Mouse (Mus musculus) embryonic facial prominence, embryonic 13.5 days (tissue): ENCODE measurements around the gene Adora1. TPM values are rescaled to one million over a fixed set of nuclear protein-coding genes. Genes with fewer than 3 reads are reported as not detected.

Experiments
- polyA plus RNA-seq: library from polyadenylated mRNA; unstranded; fragments of >200 nt; fragmentation: Nextera tagmentation; extraction: Ambion mirVana; gene quantifications from 2 replicates; pipeline ENCODE4 v1.2.1, GENCODE M21; 2015

Gene Adora1
- polyA plus RNA-seq, 1 experiment from 2014 or later, result 1.5 TPM

Other genes starting within 250 kb of the Adora1 start
- 9.6 and 10.1 TPM in 2 replicates for gene Fmod, start 198.2 kb downstream of the Adora1 start, polyA plus RNA-seq
- gene Btg2, start 156.3 kb downstream of the Adora1 start, polyA plus RNA-seq, result 21.2 and 24.2 TPM in 2 replicates
- gene Chit1, start 124.2 kb downstream of the Adora1 start, polyA plus RNA-seq, result not detected in 2 replicates
- 4.0 and 4.5 TPM in 2 replicates for gene Chil1, start 53.3 kb downstream of the Adora1 start, polyA plus RNA-seq
- gene Mybph, start 42.0 kb downstream of the Adora1 start, polyA plus RNA-seq, result 6.0 and 9.9 TPM in 2 replicates
- 20.4 and 29.0 TPM in 2 replicates for gene Myog, start 54.6 kb upstream of the Adora1 start, polyA plus RNA-seq
- gene Ppfia4, start 97.5 kb upstream of the Adora1 start, polyA plus RNA-seq, result 4.0 and 5.0 TPM in 2 replicates
- gene Tmem183a, start 126.5 kb upstream of the Adora1 start, polyA plus RNA-seq, result 84.1 and 89.7 TPM in 2 replicates
- gene 4933406M09Rik, start 150.5 kb upstream of the Adora1 start, polyA plus RNA-seq, result not detected in 2 replicates
- 34.9 and 37.4 TPM in 2 replicates for gene Cyb5r1, start 170.1 kb upstream of the Adora1 start, polyA plus RNA-seq
- 81.6 and 87.4 TPM in 2 replicates for gene Adipor1, start 179.9 kb upstream of the Adora1 start, polyA plus RNA-seq
- 31.7 and 33.1 TPM in 2 replicates for gene Klhl12, start 220.1 kb upstream of the Adora1 start, polyA plus RNA-seq